Mouse (Mus musculus): ENCODE measurements around the gene Pum2.

DNA sequence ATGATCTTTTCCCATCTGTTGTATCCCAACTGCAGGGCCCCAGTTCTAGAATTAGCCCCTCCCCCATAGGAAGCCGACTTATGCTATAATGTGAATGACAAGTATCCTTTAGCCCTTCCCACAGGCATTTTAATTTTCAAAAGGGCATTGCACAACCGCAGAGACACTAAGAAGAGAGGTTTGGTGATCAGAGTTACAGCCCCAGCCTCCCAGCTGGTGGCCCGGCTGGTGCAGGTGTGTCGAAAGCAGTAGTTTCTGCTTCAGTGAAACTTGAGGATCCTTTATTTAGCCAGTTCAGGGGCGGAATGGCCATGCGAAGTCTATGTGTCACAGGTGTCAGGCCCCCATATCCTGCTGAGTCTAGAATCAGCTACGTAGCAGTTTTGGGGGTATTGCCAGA lies 107.2 kb downstream of the Pum2 start:
- TF ChIP-seq POLR2A (IDR thresholded peaks at IDR 0.05; ENCODE audit: borderline replicate concordance, control insufficient read depth, low read depth, low read length) (no peak), CTCF (IDR thresholded peaks at IDR 0.05; ENCODE audit: control insufficient read depth, insufficient read depth, low read length) (no peak)

All from bone marrow, adult 2 months (tissue).